Mouse (Mus musculus) spleen, adult 2 months (tissue): ENCODE measurements around the gene Gm4737.

Experiments
- CTCF ChIP-seq: fragments of 200-500 bp; IDR thresholded peaks from 2 replicates; pipeline ENCODE4 v1.5.1; 2011; ENCODE audit warnings: mild to moderate bottlenecking, inconsistent platforms; ENCODE audit not compliant: insufficient read depth, insufficient read length, insufficient replicate concordance; ENCODE audit errors: extremely low read depth
- POLR2A ChIP-seq: fragments of 200-500 bp; IDR thresholded peaks from 2 replicates; pipeline ENCODE4 v1.6.1; 2011; ENCODE audit warnings: low read depth, low read length, inconsistent platforms

- TF ChIP-seq POLR2A, result no peak
- no peak for TF ChIP-seq CTCF
Measured at GRCm38 (mm10) chr16:46107431-46107830, 47.4 kb downstream of the Gm4737 start.
